Mouse (Mus musculus): Measurements from ENCODE around the gene Gm3854. TPM values are rescaled to one million over a fixed set of nuclear protein-coding genes. Genes with fewer than 3 reads are reported as not detected.
"Not testable (repeated sequence)": the region's sequence is repeated elsewhere in the genome, so short reads cannot be mapped to it uniquely, and the experiment has no call there.

Gm3854 gene
- 0.08 and 0.20 TPM in 2 replicates for polyA plus RNA-seq (2015; fragmentation: Nextera tagmentation; extraction: Ambion mirVana)

GRCm38 (mm10) chr7:6343501-6344071, at the start of gene Gm3854:
Gm3854 (plus strand) TSS chr7:6343759.
- Histone ChIP-seq H3K9me3 (ENCODE audit: control insufficient read depth) (no peaks in the 10 kb centered on the region), H3K4me3 (ENCODE audit: low read depth, low read length) (peak within 1 kb of the TSS; percentile 56), H3K36me3 (ENCODE audit: control insufficient read depth, insufficient read depth) (no peaks in the 10 kb centered on the region), H3K27me3 (replicated peaks; ENCODE audit: control insufficient read depth, insufficient read depth, low read length) (no peaks in the 10 kb centered on the region), H3K4me2 (replicated peaks; ENCODE audit: low read depth) (peak within 1 kb of the TSS; percentile 75), H3K4me1 (replicated peaks; ENCODE audit: control insufficient read depth, insufficient read depth, low read length) (no peaks in the 10 kb centered on the region), H3K9ac (ENCODE audit: low read depth, low read length) (no peak within 1 kb of the TSS; the same call in 1 of the 2 replicates), H3K27ac (ENCODE audit: low read depth, low read length) (no peak within 1 kb of the TSS)
- no peak for ATAC-seq
- 1% methylated on average over 26 of the region's 26 CpGs for WGBS
- no peak for TF ChIP-seq CTCF (IDR thresholded peaks at IDR 0.05; ENCODE audit: low read depth)

- not testable (repeated sequence) for H3K4me1 ChIP-seq (replicated peaks; ENCODE audit: control insufficient read depth, insufficient read depth, low read length); H3K27me3 ChIP-seq (replicated peaks; ENCODE audit: control insufficient read depth, insufficient read depth, low read length); H3K36me3 ChIP-seq (ENCODE audit: control insufficient read depth, insufficient read depth); H3K27ac ChIP-seq (ENCODE audit: low read depth, low read length); ATAC-seq; H3K4me2 ChIP-seq (replicated peaks; ENCODE audit: low read depth); H3K9me3 ChIP-seq (ENCODE audit: control insufficient read depth); H3K9ac ChIP-seq (ENCODE audit: low read depth, low read length); H3K4me3 ChIP-seq (ENCODE audit: low read depth, low read length)
- 64% methylated on average over 11 of the region's 11 CpGs for WGBS
Observed at GRCm38 (mm10) chr7:6300796-6301195, 42.8 kb upstream of the Gm3854 start.

- no peaks in the 10 kb centered on the region for H3K27me3 ChIP-seq (replicated peaks; ENCODE audit: control insufficient read depth, insufficient read depth, low read length)
- peak overlapping the region; percentile 45 for H3K9ac ChIP-seq (ENCODE audit: low read depth, low read length)
- WGBS = 15% methylated on average over 23 of the region's 23 CpGs
- H3K4me3 ChIP-seq (ENCODE audit: low read depth, low read length) = peak overlapping the region; percentile 42
- no peaks in the 10 kb centered on the region for H3K36me3 ChIP-seq (ENCODE audit: control insufficient read depth, insufficient read depth)
- H3K9me3 ChIP-seq (ENCODE audit: control insufficient read depth) = no peaks in the 10 kb centered on the region
- ATAC-seq = peak; percentile 32; the same call in 1 of the 2 replicates
- H3K4me1 ChIP-seq (replicated peaks; ENCODE audit: control insufficient read depth, insufficient read depth, low read length) = no peaks in the 10 kb centered on the region
- no peak for TF ChIP-seq CTCF (IDR thresholded peaks at IDR 0.05; ENCODE audit: low read depth)
- H3K4me2 ChIP-seq (replicated peaks; ENCODE audit: low read depth) = peak overlapping the region; percentile 64
- 0 out of 2 replicates have a peak overlapping the region, but pooled peaks have one; percentile 1 for H3K27ac ChIP-seq (ENCODE audit: low read depth, low read length)
Observed at GRCm38 (mm10) chr7:6330458-6331232, 12.9 kb upstream of the Gm3854 start.

- no peak for TF ChIP-seq CTCF (IDR thresholded peaks at IDR 0.05; ENCODE audit: low read depth)
- peak; percentile 89 for ATAC-seq
- Histone ChIP-seq H3K4me2 (replicated peaks; ENCODE audit: low read depth) (peak within 1 kb of the TSS; percentile 64), H3K36me3 (ENCODE audit: control insufficient read depth, insufficient read depth) (no peaks in the 10 kb centered on the region), H3K9ac (ENCODE audit: low read depth, low read length) (peak within 1 kb of the TSS; percentile 45), H3K9me3 (ENCODE audit: control insufficient read depth) (no peaks in the 10 kb centered on the region), H3K27me3 (replicated peaks; ENCODE audit: control insufficient read depth, insufficient read depth, low read length) (no peaks in the 10 kb centered on the region), H3K27ac (ENCODE audit: low read depth, low read length) (0 out of 2 replicates have a peak within 1 kb of the TSS, but pooled peaks have one; percentile 1), H3K4me1 (replicated peaks; ENCODE audit: control insufficient read depth, insufficient read depth, low read length) (no peaks in the 10 kb centered on the region), H3K4me3 (ENCODE audit: low read depth, low read length) (peak within 1 kb of the TSS; percentile 42)
- 7% methylated on average over 31 of the region's 31 CpGs for WGBS
Observed at GRCm38 (mm10) chr7:6331233-6331956, 12.2 kb upstream of the Gm3854 start, which contains the start of gene Zfp583. Zfp583 (minus strand) TSS chr7:6331285.

- Histone ChIP-seq H3K9me3 (ENCODE audit: control insufficient read depth) (no peaks in the 10 kb centered on the region), H3K4me3 (ENCODE audit: low read depth, low read length) (no peak overlapping the region), H3K9ac (ENCODE audit: low read depth, low read length) (no peak overlapping the region), H3K4me1 (replicated peaks; ENCODE audit: control insufficient read depth, insufficient read depth, low read length) (no peaks in the 10 kb centered on the region), H3K27ac (ENCODE audit: low read depth, low read length) (no peak overlapping the region), H3K27me3 (replicated peaks; ENCODE audit: control insufficient read depth, insufficient read depth, low read length) (no peaks in the 10 kb centered on the region), H3K36me3 (ENCODE audit: control insufficient read depth, insufficient read depth) (no peaks in the 10 kb centered on the region), H3K4me2 (replicated peaks; ENCODE audit: low read depth) (no peak overlapping the region)
- 83% methylated on average over 5 of the region's 5 CpGs for WGBS
- ATAC-seq = no peak
- TF ChIP-seq CTCF (IDR thresholded peaks at IDR 0.05; ENCODE audit: low read depth) = no peak
Observed at GRCm38 (mm10) chr7:6339865-6340264, 3.7 kb upstream of the Gm3854 start.

- Histone ChIP-seq H3K36me3 (ENCODE audit: control insufficient read depth, insufficient read depth) (no peaks in the 10 kb centered on the region), H3K4me1 (replicated peaks; ENCODE audit: control insufficient read depth, insufficient read depth, low read length) (no peaks in the 10 kb centered on the region), H3K9ac (ENCODE audit: low read depth, low read length) (no peak overlapping the region; the same call in 1 of the 2 replicates), H3K27ac (ENCODE audit: low read depth, low read length) (no peak overlapping the region), H3K9me3 (ENCODE audit: control insufficient read depth) (no peaks in the 10 kb centered on the region), H3K27me3 (replicated peaks; ENCODE audit: control insufficient read depth, insufficient read depth, low read length) (no peaks in the 10 kb centered on the region), H3K4me3 (ENCODE audit: low read depth, low read length) (peak overlapping the region; percentile 56), H3K4me2 (replicated peaks; ENCODE audit: low read depth) (peak overlapping the region; percentile 75)
- no peak for TF ChIP-seq CTCF (IDR thresholded peaks at IDR 0.05; ENCODE audit: low read depth)
- ATAC-seq = no peak
- WGBS = 32% methylated on average over 10 of the region's 10 CpGs
Observed at GRCm38 (mm10) chr7:6344124-6344523, 565 bp downstream of the Gm3854 start.
